Mouse (Mus musculus): ENCODE measurements around the gene Aco2.

- TF ChIP-seq CTCF (IDR thresholded peaks at IDR 0.05; ENCODE audit: low read depth, low read length) (no peak), POLR2A (IDR thresholded peaks at IDR 0.05; ENCODE audit: insufficient read depth, low read length) (no peak), EP300 (IDR thresholded peaks at IDR 0.05; ENCODE audit: insufficient read depth, low read depth, low read length) (no peak)
Observed at GRCm38 (mm10) chr15:81926446-81926822, 54.3 kb downstream of the Aco2 start.

All from ES-Bruce4 (cell line).